Mouse (Mus musculus) hindbrain, embryonic 12.5 days (tissue): ENCODE measurements around the gene Apol10b. TPM values are rescaled to one million over a fixed set of nuclear protein-coding genes. Genes with fewer than 3 reads are reported as not detected.
"Not testable (repeated sequence)": the region's sequence is repeated elsewhere in the genome, so short reads cannot be mapped to it uniquely, and the experiment has no call there.

Source experiments
- ATAC-seq: fragments of 200-750 bp; cut with Nextera tagmentation; 2 replicates; pipeline ENCODE4 v1.8.0; 2017; ENCODE audit warnings: moderate TSS enrichment; ENCODE audit not compliant: low FRiP score
- H3K27ac ChIP-seq: fragments of 300-500 bp; sonication (generic); 2 replicates; pipeline ENCODE4 v1.5.1; 2016; ENCODE audit warnings: mild to moderate bottlenecking
- H3K27me3 ChIP-seq: fragments of 300-500 bp; sonication (generic); 2 replicates; pipeline ENCODE4 v1.6.1; 2016; ENCODE audit warnings: mild to moderate bottlenecking
- H3K36me3 ChIP-seq: fragments of 300-500 bp; sonication (generic); 2 replicates; pipeline ENCODE4 v1.6.1; 2016; ENCODE audit warnings: mild to moderate bottlenecking
- H3K4me1 ChIP-seq: fragments of 300-500 bp; sonication (generic); 2 replicates; pipeline ENCODE4 v1.6.1; 2016
- H3K4me2 ChIP-seq: fragments of 300-500 bp; sonication (generic); replicated peaks from 2 replicates; pipeline ENCODE4 v1.6.1; 2016; ENCODE audit warnings: mild to moderate bottlenecking
- H3K4me3 ChIP-seq: fragments of 300-500 bp; sonication (generic); 2 replicates; pipeline ENCODE4 v1.5.1; 2016; ENCODE audit warnings: mild to moderate bottlenecking
- H3K9ac ChIP-seq: fragments of 300-500 bp; sonication (generic); 2 replicates; pipeline ENCODE4 v1.6.1; 2016; ENCODE audit warnings: mild to moderate bottlenecking, moderate library complexity
- H3K9me3 ChIP-seq: fragments of 300-500 bp; sonication (generic); replicated peaks from 2 replicates; pipeline ENCODE4 v1.6.1; 2016; ENCODE audit warnings: mild to moderate bottlenecking
- WGBS: fragments of 180-500 bp; shearing (Covaris S2); methylation state at CpG from one replicate; pipeline ENCODE4 v1.1.7; 2016; 5-methylcytosine and 5-hydroxymethylcytosine counted together
- polyA plus RNA-seq: library from polyadenylated mRNA; unstranded; fragments of >200 nt; fragmentation: Nextera tagmentation; extraction: Ambion mirVana; gene quantifications from 2 replicates; pipeline ENCODE4 v1.2.1, GENCODE M21; 2016

Apol10b gene
- 0.09 and 0.21 TPM in 2 replicates for polyA plus RNA-seq

GRCm38 (mm10) chr15:77595961-77596360 lies at the start of gene Apol10b:
Gene Apol10b, minus strand, starts transcription at chr15:77596125.
- H3K36me3 ChIP-seq, result no peaks in the 10 kb centered on the region
- H3K4me1 ChIP-seq, result no peaks in the 10 kb centered on the region
- no peaks in the 10 kb centered on the region for H3K9me3 ChIP-seq
- no peak within 1 kb of the TSS for H3K4me2 ChIP-seq
- H3K27ac ChIP-seq, result no peak within 1 kb of the TSS
- WGBS, result 73% methylated on average over 5 of the region's 5 CpGs
- H3K27me3 ChIP-seq, result no peaks in the 10 kb centered on the region
- no peak within 1 kb of the TSS for H3K9ac ChIP-seq
- ATAC-seq, result no peak
- no peak within 1 kb of the TSS for H3K4me3 ChIP-seq

GRCm38 (mm10) chr15:77643176-77643575 lies 47.3 kb upstream of the Apol10b start, which contains the start of gene Apol11b:
Gene Apol11b, minus strand, starts transcription at chr15:77643286.
- not testable (repeated sequence) for H3K36me3 ChIP-seq, ATAC-seq, H3K4me1 ChIP-seq, H3K27ac ChIP-seq, H3K9ac ChIP-seq, H3K27me3 ChIP-seq, H3K4me3 ChIP-seq, H3K9me3 ChIP-seq, H3K4me2 ChIP-seq
- 74% methylated on average over 2 of the region's 2 CpGs for WGBS

- H3K27me3 ChIP-seq, H3K27ac ChIP-seq, H3K36me3 ChIP-seq, H3K9ac ChIP-seq, H3K4me2 ChIP-seq, ATAC-seq, H3K4me3 ChIP-seq, H3K4me1 ChIP-seq, H3K9me3 ChIP-seq: not testable (repeated sequence)
- 77% methylated on average over 3 of the region's 3 CpGs for WGBS
These were observed 33.9 kb upstream of the Apol10b start for GRCm38 (mm10) chr15:77629822-77630221.

GRCm38 (mm10) chr15:77628647-77629046 lies 32.7 kb upstream of the Apol10b start:
- not testable (repeated sequence) for H3K27ac ChIP-seq, H3K9ac ChIP-seq, H3K9me3 ChIP-seq, H3K27me3 ChIP-seq, H3K4me2 ChIP-seq, H3K4me3 ChIP-seq, H3K4me1 ChIP-seq, ATAC-seq, H3K36me3 ChIP-seq
- 72% methylated on average over 9 of the region's 9 CpGs for WGBS

GRCm38 (mm10) chr15:77626471-77626870 lies 30.5 kb upstream of the Apol10b start:
- H3K9ac ChIP-seq, H3K9me3 ChIP-seq: not testable (repeated sequence)
- 85% methylated on average over 4 of the region's 4 CpGs for WGBS

GRCm38 (mm10) chr15:77624710-77625109 lies 28.8 kb upstream of the Apol10b start:
- Histone ChIP-seq H3K27me3 (no peaks in the 10 kb centered on the region), H3K27ac (no peak overlapping the region), H3K4me1 (no peaks in the 10 kb centered on the region), H3K9me3 (no peaks in the 10 kb centered on the region), H3K4me3 (no peak overlapping the region), H3K9ac (no peak overlapping the region), H3K4me2 (no peak overlapping the region), H3K36me3 (no peaks in the 10 kb centered on the region)
- no peak for ATAC-seq
- 87% methylated on average over 1 of the region's 1 CpGs for WGBS

More at GRCm38 (mm10) chr15:77626471-77626870, 30.5 kb upstream of the Apol10b start:
- not testable (repeated sequence) for H3K27me3 ChIP-seq, ATAC-seq, H3K4me2 ChIP-seq, H3K36me3 ChIP-seq, H3K4me1 ChIP-seq, H3K27ac ChIP-seq, H3K4me3 ChIP-seq

- ATAC-seq, result no peak
- no peak overlapping the region for H3K9ac ChIP-seq
- no peak overlapping the region for H3K27ac ChIP-seq
- H3K4me3 ChIP-seq, result no peak overlapping the region
- WGBS, result 90% methylated on average over 3 of the region's 3 CpGs
- no peak overlapping the region for H3K4me2 ChIP-seq
- no peaks in the 10 kb centered on the region for H3K9me3 ChIP-seq
- no peaks in the 10 kb centered on the region for H3K36me3 ChIP-seq
- no peaks in the 10 kb centered on the region for H3K4me1 ChIP-seq
- no peaks in the 10 kb centered on the region for H3K27me3 ChIP-seq
These were observed 10.1 kb upstream of the Apol10b start for GRCm38 (mm10) chr15:77606069-77606468.

GRCm38 (mm10) chr15:77598958-77599357 lies 3.0 kb upstream of the Apol10b start, which contains the start of gene Gm36245:
Gene Gm36245, plus strand, starts transcription at chr15:77599258.
- Histone ChIP-seq H3K9me3 (no peaks in the 10 kb centered on the region), H3K9ac (no peak within 1 kb of the TSS), H3K4me3 (no peak within 1 kb of the TSS), H3K27me3 (no peaks in the 10 kb centered on the region), H3K36me3 (no peaks in the 10 kb centered on the region), H3K27ac (no peak within 1 kb of the TSS), H3K4me1 (no peaks in the 10 kb centered on the region), H3K4me2 (no peak within 1 kb of the TSS)
- WGBS, result 88% methylated on average over 1 of the region's 1 CpGs
- no peak for ATAC-seq

- no peak for ATAC-seq
- WGBS, result 70% methylated on average over 3 of the region's 3 CpGs
- no peaks in the 10 kb centered on the region for H3K9me3 ChIP-seq
These were observed 2.5 kb upstream of the Apol10b start for GRCm38 (mm10) chr15:77598429-77598828.

GRCm38 (mm10) chr15:77593557-77593956 lies 2.4 kb downstream of the Apol10b start:
- Histone ChIP-seq H3K36me3 (no peaks in the 10 kb centered on the region), H3K4me3 (no peak overlapping the region), H3K27me3 (no peaks in the 10 kb centered on the region), H3K9me3 (no peaks in the 10 kb centered on the region), H3K4me2 (no peak overlapping the region), H3K9ac (no peak overlapping the region), H3K4me1 (no peaks in the 10 kb centered on the region), H3K27ac (no peak overlapping the region)
- no peak for ATAC-seq
- WGBS, result 85% methylated on average over 1 of the region's 1 CpGs

More at GRCm38 (mm10) chr15:77598429-77598828, 2.5 kb upstream of the Apol10b start:
- H3K36me3 ChIP-seq, result no peaks in the 10 kb centered on the region
- no peak overlapping the region for H3K4me2 ChIP-seq
- no peak overlapping the region for H3K9ac ChIP-seq
- no peaks in the 10 kb centered on the region for H3K4me1 ChIP-seq
- H3K27ac ChIP-seq, result no peak overlapping the region
- no peak overlapping the region for H3K4me3 ChIP-seq
- no peaks in the 10 kb centered on the region for H3K27me3 ChIP-seq

- Histone ChIP-seq H3K36me3 (no peaks in the 10 kb centered on the region), H3K27ac (no peak overlapping the region), H3K4me1 (no peaks in the 10 kb centered on the region), H3K4me3 (no peak overlapping the region), H3K4me2 (no peak overlapping the region), H3K27me3 (no peaks in the 10 kb centered on the region), H3K9me3 (no peaks in the 10 kb centered on the region), H3K9ac (no peak overlapping the region)
- no peak for ATAC-seq
- 70% methylated on average over 2 of the region's 2 CpGs for WGBS
These were observed 5.0 kb downstream of the Apol10b start for GRCm38 (mm10) chr15:77590881-77591280.

- H3K9me3 ChIP-seq, result peaks cover under 1% of the 10 kb centered on the region; the same call in 1 of the 2 replicates
- no peak overlapping the region for H3K27ac ChIP-seq
- ATAC-seq, result no peak
- H3K36me3 ChIP-seq, result no peaks in the 10 kb centered on the region
- H3K4me3 ChIP-seq, result no peak overlapping the region
- H3K9ac ChIP-seq, result no peak overlapping the region
- H3K4me2 ChIP-seq, result no peak overlapping the region
- no peaks in the 10 kb centered on the region for H3K27me3 ChIP-seq
- H3K4me1 ChIP-seq, result no peaks in the 10 kb centered on the region
These were observed 6.9 kb downstream of the Apol10b start for GRCm38 (mm10) chr15:77588981-77589380.

GRCm38 (mm10) chr15:77587026-77587425 lies 8.9 kb downstream of the Apol10b start:
- Histone ChIP-seq H3K36me3 (no peaks in the 10 kb centered on the region), H3K27me3 (no peaks in the 10 kb centered on the region)
- ATAC-seq, result no peak

More at GRCm38 (mm10) chr15:77587026-77587425, 8.9 kb downstream of the Apol10b start:
- Histone ChIP-seq H3K9ac (no peak overlapping the region), H3K4me2 (no peak overlapping the region), H3K4me3 (no peak overlapping the region), H3K4me1 (no peaks in the 10 kb centered on the region), H3K9me3 (peaks cover 6% of the 10 kb centered on the region; the same call in 1 of the 2 replicates), H3K27ac (no peak overlapping the region)
